Mouse (Mus musculus) c-Kit-positive CD71-negative TER-119-negative erythroid progenitor cells, embryonic 14.5 days (primary cell): Measurements from ENCODE around the gene Arhgap27.
"Not testable (repeated sequence)": the region's sequence is repeated elsewhere in the genome, so short reads cannot be mapped to it uniquely, and the experiment has no call there.

Experiments used
- DNase-seq: peaks from one replicate; pipeline ENCODE4 v3.0.0-alpha.2; 2013; ENCODE audit warnings: low read depth

Arhgap27 gene

GRCm38 (mm10) chr11:103363214-103364148 is at the start of gene Arhgap27:
Gene Arhgap27, minus strand, starts transcription at chr11:103363692.
- no peak for DNase-seq

DNA sequence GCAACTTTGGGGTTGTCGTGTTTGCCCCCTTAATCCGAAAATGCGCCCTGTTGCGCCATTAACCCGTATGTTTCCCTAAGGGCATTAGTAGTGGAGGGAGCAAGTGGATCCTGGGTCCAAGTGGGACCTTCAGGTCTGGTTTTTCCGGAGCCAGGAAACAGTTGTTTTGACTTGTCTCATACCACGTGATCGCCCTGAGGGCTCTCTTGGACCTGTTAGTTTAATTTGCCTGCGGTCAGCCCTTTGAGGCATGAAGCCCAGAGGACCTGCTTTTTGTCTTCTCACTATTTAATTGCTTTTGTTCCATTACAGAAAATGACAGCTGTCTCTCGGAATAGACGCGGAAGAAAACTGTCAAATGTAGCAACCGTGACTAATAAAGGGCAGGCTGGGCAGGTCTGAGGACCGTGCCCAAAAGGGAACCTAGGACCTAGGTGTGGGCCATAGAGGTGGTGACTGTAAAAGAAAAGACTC is 49.5 kb upstream of the Arhgap27 start:
- no peak for DNase-seq

DNA sequence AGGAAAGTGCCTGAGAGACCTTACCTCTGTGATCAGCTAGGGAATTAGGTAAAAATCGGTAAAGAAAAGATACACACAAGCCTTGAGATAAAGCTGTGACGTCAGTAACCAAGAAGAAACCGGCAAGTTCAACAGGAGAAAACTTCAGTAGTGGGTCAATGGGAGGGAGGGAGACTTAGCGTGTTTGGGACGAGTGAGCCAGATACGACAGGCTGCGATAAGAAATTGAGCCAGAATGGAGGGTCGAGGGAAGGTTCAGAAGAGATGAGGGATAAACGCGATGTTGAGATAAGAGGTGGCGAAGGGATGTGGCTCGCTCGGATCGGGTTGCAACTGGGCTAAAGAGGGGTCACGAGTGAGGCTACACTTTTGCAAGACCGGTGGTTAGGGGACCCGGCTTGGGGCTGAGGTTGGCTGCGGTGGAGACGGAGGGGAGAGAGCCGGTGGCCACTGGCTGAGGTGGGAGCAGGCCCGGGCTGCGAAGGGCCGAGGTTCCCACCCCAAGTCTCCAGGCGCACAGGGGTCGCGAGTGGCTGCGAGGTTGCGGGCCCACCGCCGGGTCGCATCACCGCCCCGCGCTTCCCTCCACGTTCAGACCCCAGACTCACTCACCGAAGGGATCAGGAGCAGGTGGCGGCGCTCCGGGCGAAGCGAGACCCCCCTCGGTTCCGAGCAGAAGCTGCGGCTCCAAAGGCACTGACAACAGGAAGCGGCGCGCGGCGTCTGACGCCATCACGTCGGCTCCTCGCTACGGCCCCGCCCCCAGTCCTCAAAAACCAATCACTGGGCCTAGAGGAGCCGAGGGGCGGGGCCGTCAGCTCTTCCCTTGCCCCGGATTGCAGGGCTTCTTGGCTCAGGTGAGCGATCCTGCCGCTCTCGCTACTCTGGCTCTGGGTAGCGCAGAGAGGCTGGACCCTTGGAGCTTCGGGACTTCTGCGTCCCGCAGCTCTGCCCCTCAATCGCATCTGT is 48.8 kb upstream of the Arhgap27 start, which contains the start of gene Plekhm1:
Plekhm1 (minus strand) TSS at position 707 of the 969 bp plus-strand sequence.
- peak; percentile 95 for DNase-seq

DNA sequence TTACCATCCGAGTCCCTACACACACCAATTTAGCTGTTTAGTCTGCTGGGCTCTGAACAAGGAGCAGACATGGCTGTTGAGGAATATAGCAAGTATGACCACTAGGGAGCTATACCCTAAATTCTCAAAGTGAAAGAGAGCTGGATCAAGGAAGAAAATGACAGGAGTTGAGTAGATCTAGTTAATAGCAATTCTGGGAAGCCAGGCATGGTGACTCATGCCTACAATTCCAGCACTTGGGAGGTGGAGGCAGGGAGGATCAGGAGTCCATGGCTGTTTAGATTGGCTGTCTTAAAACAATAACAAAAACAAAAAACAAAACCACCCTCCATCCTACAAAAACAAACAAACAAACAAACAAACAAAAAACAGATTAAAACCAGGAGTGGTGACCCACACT is 47.8 kb upstream of the Arhgap27 start:
- no peak for DNase-seq

DNA sequence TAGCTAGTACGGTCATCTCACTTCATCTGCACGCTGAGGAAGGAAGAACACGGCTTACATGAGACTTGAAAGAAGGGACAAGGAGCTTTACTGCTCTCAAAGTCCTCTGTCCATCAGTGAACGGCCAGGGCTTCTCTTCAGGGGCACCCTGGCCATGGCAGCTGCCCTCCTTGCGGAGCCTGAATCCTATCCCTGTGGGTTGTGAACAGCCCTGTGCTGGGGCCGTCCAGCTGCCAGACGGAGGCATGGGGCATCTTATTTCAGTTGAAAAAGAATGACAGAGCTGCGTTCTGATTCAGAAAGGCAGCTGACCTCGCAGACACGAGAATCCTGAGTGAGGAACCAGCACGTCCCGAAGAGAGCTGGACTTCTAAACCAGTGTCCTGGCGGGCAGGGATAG is 45.4 kb upstream of the Arhgap27 start:
- no peak for DNase-seq

DNA sequence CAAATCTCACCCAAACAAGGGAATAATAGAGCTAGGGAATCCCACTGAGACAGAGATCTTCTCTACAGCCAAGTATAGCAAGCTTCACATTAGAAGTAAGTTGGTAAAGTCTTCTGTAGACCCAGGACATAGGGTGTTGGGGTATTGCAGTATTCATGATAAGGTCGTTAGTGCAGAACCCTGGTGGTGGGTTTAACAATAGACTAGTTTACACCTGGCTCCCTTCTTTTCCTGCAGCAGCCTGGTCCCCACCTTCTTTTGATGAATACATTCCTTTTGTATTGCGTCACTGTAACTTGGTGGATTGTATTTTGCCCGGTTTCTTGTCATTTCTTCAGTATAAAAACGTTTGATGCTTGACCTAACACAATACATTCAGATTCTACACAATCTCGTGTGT is 43.6 kb upstream of the Arhgap27 start:
- DNase-seq = not testable (repeated sequence)

DNA sequence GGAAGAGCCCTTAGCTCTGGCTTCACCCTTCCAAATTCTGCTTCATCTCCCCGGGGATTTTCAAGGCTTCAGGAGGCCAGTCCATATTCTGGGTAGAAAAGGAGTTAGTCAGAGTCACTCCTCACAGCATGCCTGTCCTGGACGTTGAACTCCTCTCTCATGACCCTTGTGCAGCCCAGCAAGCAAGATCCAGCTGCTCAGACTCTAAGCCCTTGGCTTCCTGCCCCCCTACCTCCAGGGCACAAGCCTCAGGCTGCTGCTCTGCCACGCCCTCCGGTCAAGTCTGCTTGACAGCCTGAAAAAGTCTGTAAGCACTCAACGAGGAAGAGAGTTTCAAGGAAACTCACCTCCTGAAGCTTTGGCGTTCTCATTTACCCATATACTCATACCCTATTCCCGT is 43.1 kb upstream of the Arhgap27 start:
- no peak for DNase-seq

DNA sequence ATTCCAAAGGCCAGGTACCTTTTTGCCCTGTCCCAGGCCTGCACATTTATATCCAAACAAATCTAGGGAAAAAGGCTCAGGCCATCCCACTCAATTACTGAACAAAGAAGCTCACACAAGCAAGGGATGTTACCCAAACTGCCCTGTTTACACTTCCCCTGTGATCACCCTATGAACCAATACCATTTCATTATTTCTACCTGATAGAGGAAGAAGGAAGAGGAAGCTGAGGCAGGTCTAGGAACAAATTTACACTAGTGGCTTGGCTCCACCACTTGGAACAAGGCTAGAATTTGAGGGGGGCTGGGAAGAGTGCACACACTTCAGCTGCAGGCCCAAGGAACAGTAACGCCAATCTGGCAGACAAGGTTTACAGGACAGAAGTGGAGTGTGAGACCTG is 42.3 kb upstream of the Arhgap27 start:
- DNase-seq = no peak

- no peak for DNase-seq
These were observed 41.1 kb upstream of the Arhgap27 start for GRCm38 (mm10) chr11:103404618-103405017.

- DNase-seq = no peak
These were observed 40.3 kb upstream of the Arhgap27 start for GRCm38 (mm10) chr11:103403776-103404175.

DNA sequence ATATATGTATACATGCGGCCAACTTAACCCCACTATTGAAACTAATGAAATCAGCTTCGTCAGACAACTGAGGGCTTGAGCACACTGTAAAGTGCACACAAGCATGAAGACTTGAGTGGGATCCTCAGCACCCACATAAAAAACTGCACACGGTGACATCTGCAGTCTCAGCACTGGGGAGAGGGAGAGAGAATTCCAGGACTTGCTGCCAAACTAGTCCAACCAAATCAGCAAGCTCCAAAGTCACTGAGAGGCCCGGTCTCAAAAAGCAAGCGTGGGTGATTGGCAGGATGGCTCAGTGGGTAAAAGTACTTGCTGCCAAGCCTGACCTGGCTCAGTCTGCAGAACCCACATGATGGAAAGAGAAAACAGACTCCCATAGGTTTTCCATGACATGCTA is 39.2 kb upstream of the Arhgap27 start:
- DNase-seq = no peak

GRCm38 (mm10) chr11:103402198-103402597 is 38.7 kb upstream of the Arhgap27 start:
- no peak for DNase-seq

DNA sequence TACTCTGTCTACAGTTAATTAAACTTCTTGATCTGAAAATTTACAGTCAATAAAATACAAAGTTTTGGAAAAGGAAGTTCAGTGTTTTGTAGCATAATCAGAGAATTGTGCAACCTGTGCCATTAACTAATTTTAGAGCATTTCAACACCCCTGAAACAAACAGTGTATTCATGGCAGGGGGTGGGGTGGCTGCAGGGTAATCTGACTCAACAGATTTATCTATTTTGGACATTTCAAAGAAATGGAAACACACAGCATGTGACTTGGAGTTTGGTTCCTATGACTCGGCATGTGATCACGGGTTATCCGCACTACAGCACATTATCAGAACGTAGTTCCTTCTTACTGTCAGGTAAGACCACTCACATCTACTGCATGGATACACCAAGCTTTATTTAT is 36.5 kb upstream of the Arhgap27 start:
- DNase-seq = no peak

GRCm38 (mm10) chr11:103399050-103399449 is 35.6 kb upstream of the Arhgap27 start:
- DNase-seq = no peak

GRCm38 (mm10) chr11:103396682-103397081 is 33.2 kb upstream of the Arhgap27 start:
- DNase-seq = no peak

DNA sequence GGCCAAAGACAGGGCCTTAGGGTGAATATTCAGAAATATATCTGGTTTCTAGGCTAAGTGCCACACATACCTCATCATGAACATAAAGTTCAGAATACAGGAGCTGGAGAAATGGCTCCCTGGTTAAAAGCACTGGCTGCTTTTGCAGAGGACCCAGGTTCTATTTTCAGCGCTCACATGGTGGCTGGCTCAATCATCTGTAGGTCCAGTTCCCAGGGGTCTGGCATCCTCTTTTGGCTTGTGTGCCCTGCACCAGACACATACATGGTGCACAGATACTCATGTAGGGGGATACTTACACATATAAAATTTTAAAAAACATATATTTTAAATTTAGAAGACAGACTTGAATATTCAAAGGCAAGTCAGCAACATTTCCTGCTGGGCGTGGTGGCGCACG is 32.7 kb upstream of the Arhgap27 start:
- DNase-seq = no peak

- no peak for DNase-seq
These were observed 31.1 kb upstream of the Arhgap27 start for GRCm38 (mm10) chr11:103394604-103395003.

GRCm38 (mm10) chr11:103394025-103394424 is 30.5 kb upstream of the Arhgap27 start:
- no peak for DNase-seq

DNA sequence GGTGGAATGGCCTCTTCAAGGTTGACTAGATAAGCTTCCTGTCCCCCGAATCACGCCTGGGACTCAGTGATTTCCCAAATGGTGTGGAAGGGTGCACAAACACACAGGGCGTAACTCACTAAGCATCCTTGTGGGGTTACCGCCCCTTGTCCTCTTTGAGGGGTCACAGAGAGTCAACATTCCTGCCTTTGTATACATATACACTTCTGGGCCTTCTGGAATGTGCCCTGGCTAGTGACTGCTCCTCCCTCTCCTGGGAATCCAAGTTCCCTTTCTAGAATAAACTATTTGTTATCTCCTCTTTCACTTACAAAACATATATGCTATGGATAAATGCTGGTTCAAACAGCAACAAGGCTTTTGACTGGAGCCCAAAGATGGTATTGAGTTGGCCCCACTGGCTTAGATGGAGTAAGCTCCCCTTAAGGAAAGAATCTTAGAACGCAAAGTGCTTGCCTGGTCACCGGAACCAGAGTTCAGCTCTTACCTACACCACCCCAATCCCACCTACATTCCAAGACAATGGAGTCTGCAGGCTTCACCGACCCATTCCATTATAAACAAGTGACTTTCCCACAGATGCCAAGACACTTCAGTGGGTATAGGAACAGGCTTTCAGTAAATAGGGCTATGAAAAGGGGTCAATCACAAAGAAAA is 24.5 kb upstream of the Arhgap27 start:
- DNase-seq = no peak

GRCm38 (mm10) chr11:103386827-103387226 is 23.3 kb upstream of the Arhgap27 start:
- no peak for DNase-seq

DNA sequence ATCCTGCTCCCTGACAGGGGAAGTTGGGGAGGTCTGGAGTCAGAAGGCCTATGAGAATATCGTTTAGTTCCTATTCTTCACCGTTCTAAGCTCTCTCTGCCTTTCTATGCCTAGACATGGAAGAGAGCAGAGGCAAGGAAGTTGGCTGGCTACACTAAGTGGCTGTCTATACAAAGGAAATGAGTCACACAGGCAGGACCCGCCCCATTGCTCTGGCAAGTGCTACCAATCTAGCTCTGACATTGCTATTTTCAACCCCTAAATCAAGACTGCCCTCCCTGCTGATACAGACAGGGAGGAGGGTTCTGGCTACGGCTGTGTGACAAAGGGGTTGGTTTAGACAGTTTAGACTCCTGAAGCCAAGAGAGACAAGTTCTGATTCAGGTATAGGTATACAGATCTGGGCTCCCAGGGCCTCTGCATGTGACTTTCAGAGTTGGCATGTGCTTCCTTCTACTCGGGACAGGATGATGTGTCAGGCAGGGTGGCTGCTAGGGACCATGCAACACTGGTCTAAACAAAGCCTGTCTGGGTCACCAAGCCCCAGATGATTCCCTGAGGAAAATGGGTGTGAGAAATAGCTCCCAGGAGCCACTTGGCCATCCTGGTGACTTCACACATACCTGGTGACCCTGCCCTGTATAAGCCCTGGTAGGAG is 18.6 kb upstream of the Arhgap27 start:
- no peak for DNase-seq
